Mouse (Mus musculus) neutrophil, adult 5-6 weeks (primary cell): ENCODE results near the gene Myo1d. TPM values are rescaled to one million over a fixed set of nuclear protein-coding genes. Genes with fewer than 3 reads are reported as not detected.

Experiments
- ATAC-seq: fragments of 151-379, 151-347 bp; 2 replicates; pipeline ENCODE4 v1.8.0; 2017; ENCODE audit warnings: mild to moderate bottlenecking, moderate TSS enrichment; ENCODE audit not compliant: insufficient number of reproducible peaks, poor library complexity, low FRiP score, severe bottlenecking; ENCODE audit errors: extremely low read depth
- total RNA-seq: library from RNA; stranded (forward); fragments of 200-1000 nt; gene quantifications from 2 replicates; pipeline ENCODE4 v1.2.3, GENCODE M21; 2017

Myo1d gene
- 8.1 and 10.7 TPM in 2 replicates for total RNA-seq

DNA sequence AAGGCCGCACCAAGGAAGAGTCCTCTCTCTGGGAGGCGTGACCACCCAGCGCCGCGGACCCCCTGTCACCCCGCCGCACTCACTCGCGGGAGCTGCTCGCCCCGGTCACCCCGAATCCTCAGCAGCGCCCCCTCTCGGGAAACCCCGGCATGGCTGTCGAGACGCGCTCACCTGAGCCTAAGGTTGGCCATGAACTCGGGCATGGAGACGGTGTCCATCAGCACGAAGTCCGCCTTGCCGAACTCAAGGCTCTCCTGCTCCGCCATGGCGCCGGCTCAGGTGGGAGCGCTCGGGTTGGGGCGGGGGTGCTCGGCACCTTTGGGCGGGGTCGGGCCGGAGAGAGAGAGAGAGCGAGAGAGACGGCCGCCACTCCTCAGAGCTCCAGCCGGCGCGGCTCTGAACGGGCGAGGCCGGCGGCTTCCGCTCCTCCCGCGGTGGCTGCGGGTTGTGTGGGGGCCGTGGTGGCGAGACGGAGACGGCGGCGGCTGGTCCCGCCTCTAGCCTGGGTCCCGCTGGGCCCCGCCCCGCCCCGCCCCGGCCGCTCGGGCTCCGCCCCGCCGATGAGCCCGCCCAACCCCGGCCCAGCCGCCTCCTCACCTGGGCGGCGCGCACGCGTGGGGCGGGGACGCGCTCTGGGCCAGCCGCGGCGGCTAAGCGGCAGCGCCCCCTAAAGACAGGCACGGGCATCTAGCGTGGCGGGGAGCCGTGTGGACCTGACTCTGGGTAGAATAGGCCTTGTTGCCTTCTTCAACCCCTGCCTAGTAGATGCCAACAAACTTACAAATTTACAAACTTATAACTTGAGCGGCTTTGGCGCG is at the start of gene Myo1d:
Gene Myo1d, minus strand, starts transcription at position 499 of the 818 bp plus-strand sequence.
- peak; percentile 85 for ATAC-seq

DNA sequence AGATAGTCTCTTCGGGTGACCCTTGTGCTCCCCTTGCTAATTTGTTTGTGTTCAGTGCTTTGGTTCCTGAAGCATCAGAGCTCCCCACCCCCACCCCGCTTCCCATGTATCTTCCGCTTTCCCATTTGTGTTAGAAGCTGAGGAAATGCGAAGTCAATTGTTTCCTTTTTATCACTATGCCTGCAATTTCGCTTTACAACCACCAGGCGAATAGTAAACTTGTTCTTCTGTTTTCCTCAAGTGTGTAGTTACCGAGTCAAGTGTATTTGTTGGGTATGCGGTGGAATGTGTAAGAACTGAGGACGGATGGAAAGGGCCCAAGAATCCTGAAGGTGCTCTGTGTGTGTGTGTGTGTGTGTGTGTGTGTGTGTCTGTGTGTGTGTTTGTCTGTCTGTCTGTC is 42.0 kb upstream of the Myo1d start:
- no peak for ATAC-seq

DNA sequence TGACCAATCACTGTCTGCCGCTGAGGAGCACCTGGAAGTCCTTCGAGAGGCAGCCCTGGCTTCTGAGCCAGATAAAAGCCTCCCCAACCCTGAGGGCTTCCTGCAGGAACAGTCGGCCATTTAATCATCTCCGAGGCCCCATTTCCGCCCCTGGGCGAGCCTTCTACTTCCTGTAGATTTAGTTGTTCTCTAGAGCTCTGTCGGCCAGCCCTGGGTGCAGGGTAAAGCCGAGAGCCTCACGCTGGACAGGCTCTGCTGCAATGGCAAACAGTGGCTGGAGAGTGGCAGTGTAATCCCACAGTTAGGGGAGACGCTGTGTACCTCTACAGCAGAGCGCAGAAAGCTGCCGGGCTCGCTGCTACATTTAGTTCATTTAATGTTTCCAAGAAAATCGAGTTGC is 41.5 kb upstream of the Myo1d start:
- ATAC-seq = no peak

DNA sequence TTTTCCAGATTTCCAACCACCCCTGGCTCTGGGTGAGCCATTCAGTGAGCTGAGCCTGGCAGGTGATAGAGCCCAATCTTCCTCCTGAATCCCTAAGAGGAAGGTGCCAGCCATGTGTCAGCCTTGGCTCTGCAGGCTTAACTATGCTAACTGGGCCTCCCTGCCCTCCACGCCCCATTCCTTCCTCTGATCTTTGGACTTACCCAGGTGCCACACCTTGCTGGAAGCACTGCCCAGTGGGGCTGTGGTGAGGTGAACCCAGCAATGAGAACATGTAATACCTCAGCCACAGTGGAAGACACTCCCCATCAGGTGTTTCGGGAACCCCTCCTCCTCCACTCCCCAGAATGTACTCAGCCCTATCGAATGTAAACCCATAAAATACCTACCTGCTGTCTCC is 40.3 kb upstream of the Myo1d start:
- ATAC-seq = no peak

DNA sequence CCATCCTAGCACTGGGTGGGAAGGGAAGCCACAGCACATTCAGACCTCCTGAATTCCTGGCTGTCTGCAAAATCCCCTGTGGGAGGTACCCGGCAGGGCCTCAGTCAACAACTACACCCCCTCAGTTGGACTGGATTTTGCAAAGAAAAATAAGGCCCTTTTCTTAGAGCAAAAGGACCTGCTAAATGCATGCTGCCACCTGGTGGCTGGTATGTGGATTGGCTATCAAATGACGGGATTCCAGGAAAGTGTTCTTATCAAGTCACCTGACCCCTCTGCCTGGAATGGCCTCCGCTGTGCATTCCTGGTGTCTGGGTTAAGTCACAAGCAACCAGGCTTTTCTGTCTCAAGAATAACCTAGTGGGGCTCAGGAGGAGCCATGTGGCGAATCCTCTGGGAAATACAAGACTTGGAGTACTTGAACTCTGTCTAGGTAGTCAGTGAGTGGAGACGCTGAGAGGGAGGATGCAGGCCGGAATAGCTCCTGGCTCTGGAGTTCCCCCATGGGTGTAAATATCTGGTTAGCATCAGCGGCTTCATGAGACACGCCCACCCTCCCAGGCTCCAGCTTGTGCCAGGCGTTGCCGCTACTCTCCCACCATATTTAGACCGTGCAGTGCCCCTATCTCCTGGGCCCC is 38.4 kb upstream of the Myo1d start:
- ATAC-seq = 0 out of 2 replicates have a peak, but pooled peaks have one; percentile 16

DNA sequence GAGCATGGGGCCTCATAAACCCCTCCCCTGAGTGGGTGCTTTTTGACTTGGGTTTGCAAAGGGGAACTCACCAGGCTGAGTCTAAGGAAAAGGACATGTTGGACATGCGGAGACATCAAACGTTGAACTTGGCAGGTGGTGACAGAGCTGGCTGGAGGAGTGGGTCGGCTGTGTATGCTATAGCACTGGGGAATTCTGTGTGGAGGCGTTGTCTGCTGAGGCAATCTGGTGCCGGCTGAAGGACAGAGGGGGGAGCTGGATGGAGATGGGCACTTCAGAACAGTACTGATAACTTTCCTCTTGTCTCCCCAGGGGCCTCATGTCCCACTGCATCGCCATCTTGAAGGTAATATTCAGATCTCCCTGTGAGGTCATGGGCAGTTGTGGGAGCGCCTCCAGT is 35.5 kb upstream of the Myo1d start:
- ATAC-seq = no peak

DNA sequence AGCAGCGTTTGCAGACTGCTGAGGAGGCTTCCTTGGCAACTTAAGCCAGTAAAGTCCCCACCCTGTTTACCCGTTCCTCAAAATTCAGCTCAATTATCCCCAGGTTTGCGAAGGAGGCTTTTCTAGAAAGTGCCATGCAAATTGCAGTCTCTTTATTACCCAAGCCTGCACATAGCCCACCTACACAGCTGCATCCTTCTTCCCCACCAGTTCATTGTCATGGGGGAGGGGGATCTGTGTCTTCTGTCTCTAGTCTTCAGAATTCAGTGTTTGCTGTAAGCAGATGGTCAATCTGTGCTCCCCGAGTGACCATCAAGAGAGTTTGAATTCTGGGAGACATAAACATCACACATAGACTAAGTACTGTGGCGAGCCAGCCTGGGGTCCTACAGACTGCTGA is 31.3 kb upstream of the Myo1d start:
- no peak for ATAC-seq

DNA sequence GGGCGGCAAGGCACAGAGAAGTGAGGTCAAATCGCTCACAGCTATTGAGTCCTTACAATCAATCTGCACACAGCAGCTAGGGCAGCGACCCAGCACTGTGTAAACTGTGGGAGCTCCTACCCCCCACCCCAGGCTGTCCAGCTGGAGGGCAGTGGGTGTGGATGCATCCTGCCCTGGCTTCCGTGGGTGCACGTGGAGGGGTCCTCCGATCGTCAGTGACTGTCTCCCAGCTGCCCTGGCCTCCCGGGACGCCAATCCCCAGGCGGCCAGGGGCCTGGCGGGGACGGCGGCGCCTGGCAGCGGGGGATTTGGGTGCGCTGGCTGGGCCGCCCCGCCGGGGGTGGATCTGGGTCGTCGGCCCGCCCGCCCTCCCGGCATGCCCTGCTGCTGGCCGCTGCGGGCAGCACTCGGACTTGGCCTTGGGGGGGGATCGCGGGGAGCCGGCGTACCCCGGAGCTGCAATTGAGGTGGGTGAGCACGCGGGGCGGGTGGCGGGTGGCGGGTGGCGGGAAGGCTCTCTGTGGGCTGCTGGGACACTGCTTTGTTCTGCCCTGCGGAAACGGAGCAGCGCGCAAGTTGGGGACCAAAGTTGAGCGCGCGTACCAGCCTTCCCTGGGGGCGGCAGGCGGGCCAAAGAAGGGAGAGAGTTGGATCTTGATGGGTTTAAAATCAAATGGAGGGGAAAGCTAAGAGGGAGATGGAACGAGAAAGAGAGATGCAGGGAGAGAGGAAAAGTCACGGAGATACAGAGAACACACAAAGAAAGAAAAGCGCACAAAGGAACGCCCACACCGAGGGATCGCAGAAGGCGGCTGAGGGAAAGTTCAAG is 30.4 kb upstream of the Myo1d start, which contains the start of gene Tmem98:
Gene Tmem98, plus strand, starts transcription at position 183 of the 829 bp plus-strand sequence.
- ATAC-seq = no peak

DNA sequence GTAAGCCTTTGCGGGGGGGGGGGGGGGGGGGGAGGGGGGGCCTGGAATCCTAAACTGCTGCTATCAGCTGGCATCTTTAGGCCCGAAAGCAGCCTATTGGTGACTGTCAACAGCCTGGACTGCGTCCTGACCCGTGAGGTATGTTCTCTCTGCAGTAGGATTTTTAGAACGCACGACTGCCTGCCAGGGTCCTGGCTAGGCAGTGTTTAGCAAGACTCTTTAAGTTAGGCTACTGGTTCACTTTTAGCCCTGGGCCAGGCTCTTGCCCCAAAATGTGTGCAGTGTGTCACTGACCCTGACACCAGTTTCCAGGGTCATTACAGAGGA is 29.8 kb upstream of the Myo1d start:
- no peak for ATAC-seq

DNA sequence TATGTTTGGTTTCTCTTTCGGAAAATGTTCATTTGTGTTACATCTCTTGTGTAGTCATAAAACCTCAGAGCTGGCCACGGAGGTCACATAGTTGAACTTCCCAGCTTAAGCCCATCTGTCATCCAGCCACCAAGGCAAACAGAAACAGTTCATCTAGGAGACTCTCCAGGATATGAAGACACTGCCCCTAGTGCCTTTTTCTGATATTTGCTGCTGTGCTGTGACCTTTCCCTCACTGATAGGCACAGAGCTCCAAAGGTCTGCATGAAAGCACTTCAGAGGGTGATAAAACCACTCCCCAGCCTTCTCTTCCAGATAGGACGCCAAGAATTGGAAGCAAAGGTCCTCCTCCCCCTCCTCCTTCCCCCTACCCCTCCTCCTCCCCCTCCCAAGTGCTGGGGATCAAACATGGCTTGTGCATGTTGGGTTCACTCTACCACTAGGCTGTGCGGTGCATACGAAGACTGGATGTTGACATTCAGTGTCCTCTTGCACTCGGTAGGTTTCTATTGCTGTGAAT is 28.8 kb upstream of the Myo1d start:
- no peak for ATAC-seq

DNA sequence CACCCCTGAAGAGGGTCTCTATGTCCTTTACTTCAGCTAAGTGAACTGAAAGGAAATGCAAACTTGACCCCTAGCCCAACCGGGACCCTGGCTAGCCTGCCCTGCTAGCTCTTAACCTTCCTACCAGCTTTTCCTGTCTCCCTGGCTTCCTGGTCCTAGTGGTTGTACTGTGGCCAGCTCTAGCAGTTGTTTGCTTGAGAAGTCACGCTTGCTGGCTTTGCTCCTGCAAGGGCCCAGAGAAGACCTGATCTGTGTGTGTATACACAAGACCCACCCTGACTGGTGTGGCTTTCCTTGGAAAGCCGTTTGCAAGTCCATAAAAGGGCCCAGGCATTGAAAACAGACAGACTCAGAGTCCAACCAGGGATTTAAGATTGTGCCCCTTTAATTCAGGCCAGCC is 22.9 kb upstream of the Myo1d start:
- ATAC-seq = no peak

DNA sequence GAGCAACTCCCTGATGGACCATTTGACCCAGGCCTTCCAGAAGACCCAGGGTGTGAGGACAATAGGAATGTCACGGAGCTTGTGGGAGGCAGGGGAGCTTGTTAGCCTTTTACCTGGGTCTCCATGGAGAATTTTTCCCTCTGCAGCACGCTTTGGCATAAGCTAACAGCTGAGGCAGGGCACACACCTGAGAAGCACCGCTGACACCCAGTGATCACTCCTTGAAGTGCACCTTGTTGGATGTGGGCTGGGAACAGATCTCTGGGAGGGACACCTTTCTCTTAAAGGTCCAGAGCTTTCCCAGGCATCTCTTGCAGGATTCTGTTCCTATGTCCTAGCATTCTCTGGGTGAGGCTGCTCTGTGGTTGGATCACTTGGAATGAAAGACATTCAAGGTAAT is 20.2 kb upstream of the Myo1d start:
- peak; percentile 62; the same call in 1 of the 2 replicates for ATAC-seq

DNA sequence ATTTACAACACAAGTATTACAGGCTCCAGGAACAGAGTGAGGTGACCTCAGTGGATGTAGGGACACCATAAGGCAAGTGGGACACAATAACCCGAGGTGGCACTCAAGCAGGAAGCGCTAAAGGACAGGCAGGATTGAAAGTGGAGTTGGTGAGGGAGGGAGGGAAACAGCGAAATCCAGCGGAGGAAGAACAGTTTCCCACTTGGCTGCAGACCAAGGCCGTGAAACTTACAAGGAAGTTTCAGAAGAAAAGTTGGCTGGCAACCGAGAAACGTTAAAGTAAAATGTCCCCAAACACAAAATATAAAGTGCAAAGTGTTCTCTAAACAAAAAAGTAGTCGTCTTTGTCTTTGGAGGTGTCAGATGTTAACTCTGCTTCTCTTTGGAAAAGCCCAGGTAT is 15.6 kb upstream of the Myo1d start:
- no peak for ATAC-seq

DNA sequence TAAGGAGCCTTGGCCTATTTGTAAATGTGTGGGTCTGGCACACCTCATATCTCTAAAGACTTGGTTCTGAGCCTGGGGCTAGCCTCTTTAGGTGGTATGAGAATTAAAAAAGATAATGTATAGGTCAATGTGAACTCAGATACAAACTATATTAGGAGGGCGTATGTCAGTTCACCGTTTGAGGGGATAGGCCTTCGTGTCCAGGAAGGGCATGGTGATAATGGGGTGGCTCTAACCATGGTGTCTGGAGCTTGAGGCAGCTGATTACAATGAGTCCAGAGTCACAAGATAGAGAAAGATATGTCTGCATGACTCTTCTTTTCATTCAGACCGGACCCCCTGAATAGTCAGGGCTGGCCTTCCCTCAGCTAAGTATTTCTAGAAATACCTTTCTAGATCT is 14.5 kb upstream of the Myo1d start:
- no peak for ATAC-seq

DNA sequence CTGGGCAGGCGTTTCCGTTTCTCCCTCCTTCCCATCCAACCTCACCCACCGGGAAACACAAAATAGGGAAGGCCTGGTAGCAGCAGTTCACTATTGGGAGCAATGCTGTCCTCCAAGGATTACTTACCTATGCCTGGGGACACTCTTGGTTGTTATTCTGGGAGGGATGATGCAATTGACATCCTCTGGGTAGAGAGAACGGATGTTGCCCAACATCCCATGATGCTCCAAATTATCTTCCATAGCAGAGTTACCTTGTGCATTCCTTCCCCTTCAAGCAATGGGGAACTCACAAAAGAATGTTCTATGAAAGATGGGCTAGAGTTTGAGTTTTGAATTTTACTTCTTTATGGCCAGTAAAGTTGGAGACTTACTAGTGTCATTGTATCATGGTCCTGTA is 13.6 kb upstream of the Myo1d start:
- no peak for ATAC-seq

DNA sequence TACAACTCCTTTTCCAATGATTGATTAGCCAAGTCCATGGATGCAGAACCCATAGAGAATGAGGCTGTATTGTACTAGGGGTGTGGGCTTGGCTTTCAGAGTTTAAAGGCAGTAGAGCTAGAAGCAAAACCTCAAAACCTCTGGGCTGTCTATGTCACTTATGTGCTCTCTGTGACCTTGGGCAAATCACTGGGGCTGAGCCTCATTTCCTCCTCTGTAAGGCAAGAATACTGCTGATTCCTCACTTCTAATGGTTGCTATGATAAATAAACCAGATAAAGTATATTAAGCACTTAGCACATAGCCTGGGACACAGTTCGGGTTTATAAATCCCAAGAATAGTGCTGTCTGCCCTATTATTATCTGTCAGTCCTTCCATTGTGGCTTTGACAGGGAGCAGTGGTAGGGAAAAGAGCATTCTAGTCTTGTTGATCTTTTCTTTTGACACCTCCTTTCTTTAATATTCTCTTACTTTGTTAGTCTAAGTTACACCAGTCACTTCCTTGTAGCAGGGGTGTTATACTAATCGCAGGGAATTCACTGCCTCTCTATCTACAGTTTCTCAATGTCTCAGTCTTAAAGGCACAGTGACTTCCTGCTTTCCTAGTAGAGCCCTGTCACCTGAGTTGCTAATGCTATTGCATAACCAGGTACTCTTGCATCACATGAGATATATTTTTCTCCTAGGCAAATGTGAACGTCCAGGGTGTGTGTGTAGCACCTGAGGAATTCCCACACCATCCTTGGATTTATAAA is 12.0 kb upstream of the Myo1d start:
- ATAC-seq = peak; percentile 69; the same call in 1 of the 2 replicates

DNA sequence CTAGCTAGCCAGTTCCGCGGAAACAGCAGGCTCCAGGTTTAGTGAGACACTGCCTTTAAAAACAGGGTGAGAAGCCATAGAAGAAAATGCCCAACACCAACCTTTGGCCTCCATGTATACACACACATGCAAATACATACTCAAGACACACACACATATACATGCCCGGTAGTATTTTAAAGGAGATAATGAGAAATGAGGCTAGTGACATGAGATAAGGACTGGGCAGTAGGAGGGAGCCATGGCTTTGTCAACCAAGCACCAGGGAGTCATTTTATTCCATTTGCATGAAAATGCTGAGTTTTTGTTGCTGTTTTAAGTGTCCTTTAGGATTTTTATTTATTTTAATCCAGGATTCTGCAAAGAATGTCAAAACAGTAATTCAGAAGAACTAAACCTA is 10.6 kb upstream of the Myo1d start:
- no peak for ATAC-seq

DNA sequence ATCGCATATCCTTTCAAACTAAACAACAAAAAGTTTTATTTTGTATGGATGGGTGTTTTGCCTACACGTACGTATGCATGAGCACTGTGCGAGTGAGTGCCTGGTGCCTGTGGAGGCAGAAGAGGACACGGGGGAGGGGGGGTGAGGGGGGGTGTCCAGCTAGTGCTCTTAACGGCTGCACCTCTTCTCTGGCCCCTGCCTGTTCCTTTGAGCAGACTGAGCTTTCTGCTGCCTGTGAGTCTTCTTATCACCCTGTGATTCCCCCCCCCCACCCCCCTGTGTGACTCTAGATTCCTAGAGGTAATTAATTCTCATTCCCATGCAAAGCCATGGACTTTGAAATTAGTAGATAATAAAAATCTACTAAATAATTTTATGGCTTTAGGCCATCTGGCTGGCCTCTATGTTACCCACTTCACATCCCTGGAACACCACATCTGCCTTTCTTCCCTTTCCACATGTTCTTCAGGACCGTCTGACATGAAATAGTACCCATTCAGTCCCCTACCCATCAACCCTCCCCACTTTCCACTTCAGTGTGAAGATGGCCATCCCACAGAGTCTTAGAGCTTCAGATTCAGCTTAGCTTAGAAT is 9.9 kb upstream of the Myo1d start:
- no peak for ATAC-seq
